Mouse (Mus musculus) urinary bladder, postnatal 14 days (tissue): ENCODE measurements around the gene Szt2.

Experiments
- DNase-seq: peaks from one replicate; pipeline ENCODE4 v3.0.0; 2021; ENCODE audit warnings: low spot score

Gene Szt2

GRCm38 (mm10) chr4:118410871-118411270 lies 1.8 kb upstream of the Szt2 start:
- no peak for DNase-seq

GRCm38 (mm10) chr4:118402701-118403100 lies 6.4 kb downstream of the Szt2 start:
- no peak for DNase-seq

GRCm38 (mm10) chr4:118401918-118402317 lies 7.2 kb downstream of the Szt2 start:
- no peak for DNase-seq

GRCm38 (mm10) chr4:118401421-118401820 lies 7.7 kb downstream of the Szt2 start:
- DNase-seq = no peak

GRCm38 (mm10) chr4:118398400-118398799 lies 10.7 kb downstream of the Szt2 start:
- no peak for DNase-seq

- DNase-seq = no peak
These were observed 12.6 kb downstream of the Szt2 start for GRCm38 (mm10) chr4:118396433-118396832.

GRCm38 (mm10) chr4:118395289-118395688 lies 13.8 kb downstream of the Szt2 start:
- no peak for DNase-seq

- no peak for DNase-seq
These were observed 14.6 kb downstream of the Szt2 start for GRCm38 (mm10) chr4:118394505-118394904.

- no peak for DNase-seq
These were observed 18.9 kb downstream of the Szt2 start for GRCm38 (mm10) chr4:118390146-118390545.

- DNase-seq = no peak
These were observed 21.8 kb downstream of the Szt2 start for GRCm38 (mm10) chr4:118387316-118387715.

GRCm38 (mm10) chr4:118383271-118383670 lies 25.8 kb downstream of the Szt2 start:
- DNase-seq = no peak

- no peak for DNase-seq
These were observed 33.1 kb downstream of the Szt2 start for GRCm38 (mm10) chr4:118375999-118376398.

- no peak for DNase-seq
These were observed 37.3 kb downstream of the Szt2 start for GRCm38 (mm10) chr4:118371822-118372221.

- DNase-seq = no peak
These were observed 40.5 kb downstream of the Szt2 start for GRCm38 (mm10) chr4:118368616-118369015.

- no peak for DNase-seq
These were observed 41.5 kb downstream of the Szt2 start for GRCm38 (mm10) chr4:118367551-118367950.

- DNase-seq = no peak
These were observed 43.1 kb downstream of the Szt2 start for GRCm38 (mm10) chr4:118365991-118366390.

- no peak for DNase-seq
These were observed 44.4 kb downstream of the Szt2 start for GRCm38 (mm10) chr4:118364641-118365040.

- no peak for DNase-seq
These were observed 45.1 kb downstream of the Szt2 start for GRCm38 (mm10) chr4:118363985-118364384.

GRCm38 (mm10) chr4:118362879-118363278 lies 46.2 kb downstream of the Szt2 start:
- no peak for DNase-seq

GRCm38 (mm10) chr4:118361451-118361850 lies 47.6 kb downstream of the Szt2 start:
- no peak for DNase-seq

GRCm38 (mm10) chr4:118359896-118360720 lies 49.0 kb downstream of the Szt2 start:
- DNase-seq = peak; percentile 75

- DNase-seq = no peak
These were observed 49.7 kb downstream of the Szt2 start for GRCm38 (mm10) chr4:118359211-118359895.

GRCm38 (mm10) chr4:118358159-118358895 lies 50.7 kb downstream of the Szt2 start:
- no peak for DNase-seq
